11 mouse cellular contexts compared by ENCODE assay signal in the genomic region with DNA sequence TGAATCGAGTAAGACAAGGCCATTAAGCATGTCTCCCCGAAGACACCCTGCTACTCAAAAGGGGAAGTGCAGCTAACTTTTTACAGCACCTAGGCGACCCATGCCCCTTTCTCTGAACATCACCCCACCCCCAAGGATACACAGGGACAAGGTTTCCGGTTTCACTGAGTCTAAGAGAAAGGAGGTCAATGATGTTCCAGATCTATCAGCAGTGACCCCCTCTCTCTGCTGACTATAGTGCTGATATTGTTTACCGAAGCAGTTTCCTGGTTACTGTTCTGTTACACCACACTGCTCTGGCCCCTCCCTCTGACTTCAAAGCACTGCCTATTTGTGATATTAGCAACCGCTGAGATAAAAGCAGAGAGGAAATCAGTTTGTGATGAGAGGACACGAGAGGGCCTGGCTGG.
A peak's percentile ranks its signal among the peaks of the same experiment; 100 is the strongest.
DNase-seq lines count a peak whose midpoint lies in the region; TF ChIP-seq lines count a peak whose summit lies in the region.
"Had no signal": no experiment of that assay in that cellular context is flagged by ENCODE, and none has a peak within 500 bp of the region (broad histone marks: within the 10 kb centered on the region; RNA-seq: fewer than 3 reads in every experiment).

No protein-coding gene starts in this region.

- TF ChIP-seq POLR2A in kidney, adult 2 months (IDR thresholded peaks at IDR 0.05; ENCODE audit: low read depth, low read length) = no peak

- no peaks in the 10 kb centered on the region for H3K4me1 ChIP-seq in kidney, adult 2 months (ENCODE audit: control insufficient read depth, insufficient read depth, low read length)

- DNase-seq in kidney, adult 2 months = peak; percentile 8
- DNase-seq in kidney, postnatal 10 days = no peak
- peak; percentile 15 for DNase-seq in T-cell, adult 2 months (ENCODE audit: low spot score)
- DNase-seq in induced T-regulatory cell, adult 2 months (ENCODE audit: low read depth) = peak; percentile 44
- DNase-seq in lung, postnatal 36 days = peak; percentile 61
- DNase-seq in urinary bladder, postnatal 25 days (ENCODE audit: low spot score) = no peak
- no peak for DNase-seq in frontal cortex, postnatal 36 days (ENCODE audit: low spot score in 2 of 2)
- no peak for DNase-seq in adrenal gland, postnatal 25 days
- DNase-seq: gastrocnemius, adult 2 months had no signal

- H3K36me3 ChIP-seq in kidney, adult 2 months (ENCODE audit: control insufficient read depth, insufficient read depth, low read length) = no peaks in the 10 kb centered on the region
- H3K36me3 ChIP-seq: embryonic facial prominence, embryonic 12.5 days; neural tube, embryonic 12.5 days had no signal

- H3K27ac ChIP-seq in kidney, adult 2 months (ENCODE audit: insufficient read depth, low read depth, low read length) = no peak overlapping the region
- H3K27ac ChIP-seq: embryonic facial prominence, embryonic 12.5 days; gastrocnemius, adult 2 months; neural tube, embryonic 12.5 days had no signal

- WGBS in kidney, adult 2 months = 21% methylated on average over 7 of the region's 7 CpGs

- no peaks in the 10 kb centered on the region for H3K27me3 ChIP-seq in kidney, adult 2 months (replicated peaks; ENCODE audit: control insufficient read depth, insufficient read depth, low read length)
- H3K27me3 ChIP-seq: embryonic facial prominence, embryonic 12.5 days; neural tube, embryonic 12.5 days had no signal

- no peak for TF ChIP-seq CTCF in kidney, adult 2 months (conservative IDR thresholded peaks at IDR 0.05; ENCODE audit: insufficient read depth, insufficient read length, low read depth, low read length)

- H3K4me3 ChIP-seq in kidney, adult 2 months (ENCODE audit: insufficient read depth, low read depth, low read length) = no peak overlapping the region
- H3K4me3 ChIP-seq: embryonic facial prominence, embryonic 12.5 days; gastrocnemius, adult 2 months; neural tube, embryonic 12.5 days had no signal

Comparison
In these comparisons a context has a peak if more than half of its experiments do, and no peak if none do; other contexts are left out.
1. DNase-seq: peak in kidney, adult 2 months (single experiment), T-cell, adult 2 months (single experiment), induced T-regulatory cell, adult 2 months (single experiment) and lung, postnatal 36 days (single experiment); none in kidney, postnatal 10 days (single experiment), urinary bladder, postnatal 25 days (single experiment), frontal cortex, postnatal 36 days (0 of 2) and adrenal gland, postnatal 25 days (single experiment).